Mouse (Mus musculus): ENCODE results near the gene Snap29. TPM values are rescaled to one million over a fixed set of nuclear protein-coding genes. Genes with fewer than 3 reads are reported as not detected.

The Snap29 gene
- polyA plus RNA-seq, 1 experiment from 2014 or later = 12.9 TPM

- H3K4me3 ChIP-seq (ENCODE audit: low read length) = no peak overlapping the region
- ATAC-seq (replicated peaks; ENCODE audit: extremely low read depth, insufficient read depth, low FRiP score) = no peak
- no peak overlapping the region for H3K9ac ChIP-seq (ENCODE audit: low read length)
- no peaks in the 10 kb centered on the region for H3K9me3 ChIP-seq (replicated peaks; ENCODE audit: control insufficient read depth, low read length)
- 78% methylated on average over 1 of the region's 1 CpGs for WGBS
- H3K36me3 ChIP-seq (ENCODE audit: control insufficient read depth, insufficient read depth) = peaks cover 6% of the 10 kb centered on the region; the same call in 1 of the 2 replicates
- no peaks in the 10 kb centered on the region for H3K27me3 ChIP-seq (ENCODE audit: control insufficient read depth, insufficient read depth, low read length)
- H3K27ac ChIP-seq (ENCODE audit: low read length) = no peak overlapping the region
- H3K4me2 ChIP-seq (ENCODE audit: low read depth, low read length) = no peak overlapping the region
- H3K4me1 ChIP-seq (ENCODE audit: control insufficient read depth, insufficient read depth, low read length) = peaks cover 2% of the 10 kb centered on the region
Observed at GRCm38 (mm10) chr16:17461596-17461995, 55.8 kb downstream of the Snap29 start.

DNA sequence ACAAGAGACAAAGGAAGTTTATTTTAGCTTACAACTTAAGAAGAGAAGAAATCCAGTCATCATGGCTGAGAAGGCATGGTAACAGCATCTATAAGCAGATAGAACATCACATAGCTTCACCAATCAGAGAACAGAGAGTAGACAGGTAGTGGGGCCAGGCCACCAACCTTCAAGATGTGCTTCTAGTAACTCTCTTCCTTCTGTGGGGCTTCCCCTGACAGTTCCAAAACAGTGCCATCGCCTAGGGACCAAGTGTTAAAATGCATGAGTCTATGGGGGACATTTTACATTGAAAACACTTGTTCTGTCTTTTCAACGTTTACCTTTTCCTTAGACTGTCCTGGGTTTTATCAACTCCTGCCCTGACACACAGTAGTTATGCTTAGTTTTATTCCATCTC, 57.4 kb downstream of the Snap29 start:
- peaks cover 3% of the 10 kb centered on the region; the same call in 1 of the 2 replicates for H3K36me3 ChIP-seq (ENCODE audit: control insufficient read depth, insufficient read depth)
- 85% methylated on average over 2 of the region's 2 CpGs for WGBS
- no peaks in the 10 kb centered on the region for H3K27me3 ChIP-seq (ENCODE audit: control insufficient read depth, insufficient read depth, low read length)
- ATAC-seq (replicated peaks; ENCODE audit: extremely low read depth, insufficient read depth, low FRiP score) = no peak
- no peak overlapping the region for H3K9ac ChIP-seq (ENCODE audit: low read length)
- H3K4me2 ChIP-seq (ENCODE audit: low read depth, low read length) = no peak overlapping the region
- H3K27ac ChIP-seq (ENCODE audit: low read length) = no peak overlapping the region
- peaks cover 2% of the 10 kb centered on the region for H3K4me1 ChIP-seq (ENCODE audit: control insufficient read depth, insufficient read depth, low read length)
- no peak overlapping the region for H3K4me3 ChIP-seq (ENCODE audit: low read length)
- H3K9me3 ChIP-seq (replicated peaks; ENCODE audit: control insufficient read depth, low read length) = no peaks in the 10 kb centered on the region

DNA sequence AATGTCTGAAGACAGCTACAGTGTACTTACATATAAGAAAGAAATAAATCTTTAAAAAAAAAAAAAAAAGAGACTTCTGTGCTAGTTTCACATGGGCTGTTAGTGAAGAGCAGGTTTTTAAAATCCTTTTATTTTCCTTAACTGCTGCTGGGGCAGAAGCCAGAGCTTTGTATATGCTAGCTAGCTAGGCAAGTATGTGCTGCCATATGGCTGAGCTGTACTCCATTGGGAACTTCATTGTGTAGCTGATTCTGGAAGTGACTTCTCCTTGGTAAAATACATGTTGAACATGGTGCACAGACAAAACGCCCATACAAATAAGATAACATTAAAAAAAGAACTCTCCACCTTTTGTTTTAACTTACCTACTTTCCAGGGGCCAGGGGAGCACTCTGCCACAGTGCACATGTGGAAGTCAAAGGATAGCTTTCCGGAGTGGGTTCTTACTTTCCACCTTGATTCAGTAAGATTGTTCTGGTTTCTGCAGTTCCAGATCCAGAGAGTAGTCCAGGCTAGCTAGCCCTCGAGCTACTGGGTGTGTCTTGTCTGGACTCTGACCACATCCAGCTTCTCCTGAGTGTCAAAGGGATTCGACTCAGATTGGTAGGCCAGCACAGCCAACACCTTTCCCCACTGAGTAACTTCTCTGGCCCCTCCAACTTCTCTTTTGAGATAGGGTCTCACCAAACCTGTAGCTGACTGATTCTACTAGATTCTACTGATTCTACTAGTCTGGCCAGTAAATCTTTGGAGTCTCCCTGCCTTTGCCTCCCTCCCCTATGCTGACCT, 61.3 kb downstream of the Snap29 start:
- 78% methylated on average over 4 of the region's 4 CpGs for WGBS
- H3K4me2 ChIP-seq (ENCODE audit: low read depth, low read length) = no peak overlapping the region
- H3K4me1 ChIP-seq (ENCODE audit: control insufficient read depth, insufficient read depth, low read length) = peaks cover 4% of the 10 kb centered on the region
- no peaks in the 10 kb centered on the region for H3K27me3 ChIP-seq (ENCODE audit: control insufficient read depth, insufficient read depth, low read length)
- ATAC-seq (replicated peaks; ENCODE audit: extremely low read depth, insufficient read depth, low FRiP score) = no peak
- no peak overlapping the region for H3K27ac ChIP-seq (ENCODE audit: low read length)
- no peak overlapping the region for H3K4me3 ChIP-seq (ENCODE audit: low read length)
- H3K36me3 ChIP-seq (ENCODE audit: control insufficient read depth, insufficient read depth) = peaks cover 11% of the 10 kb centered on the region
- no peak overlapping the region for H3K9ac ChIP-seq (ENCODE audit: low read length)
- H3K9me3 ChIP-seq (replicated peaks; ENCODE audit: control insufficient read depth, low read length) = no peaks in the 10 kb centered on the region

DNA sequence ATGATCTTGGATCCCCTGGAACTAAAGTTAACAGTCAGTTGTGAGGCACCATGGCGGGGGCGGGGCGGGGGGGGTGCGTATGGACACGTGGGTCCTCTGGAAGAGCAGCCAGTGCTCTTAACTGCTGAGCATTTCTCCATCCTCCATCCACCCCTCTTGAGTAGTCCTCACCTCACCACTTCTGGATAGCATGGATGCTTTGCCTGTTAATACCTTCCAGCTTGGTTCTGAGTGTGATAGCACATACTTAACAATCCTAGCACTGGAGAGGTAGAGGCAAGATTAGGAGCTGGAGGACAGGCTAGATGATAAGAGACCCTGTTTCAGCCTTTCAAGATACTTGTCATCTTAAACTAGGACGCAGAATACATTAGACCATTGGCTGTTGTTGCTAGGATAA, 66.7 kb downstream of the Snap29 start:
- Histone ChIP-seq H3K4me2 (ENCODE audit: low read depth, low read length) (no peak overlapping the region), H3K4me3 (ENCODE audit: low read length) (no peak overlapping the region), H3K36me3 (ENCODE audit: control insufficient read depth, insufficient read depth) (peaks cover 11% of the 10 kb centered on the region), H3K27me3 (ENCODE audit: control insufficient read depth, insufficient read depth, low read length) (no peaks in the 10 kb centered on the region), H3K9ac (ENCODE audit: low read length) (no peak overlapping the region), H3K9me3 (replicated peaks; ENCODE audit: control insufficient read depth, low read length) (no peaks in the 10 kb centered on the region), H3K27ac (ENCODE audit: low read length) (no peak overlapping the region), H3K4me1 (ENCODE audit: control insufficient read depth, insufficient read depth, low read length) (peaks cover 7% of the 10 kb centered on the region; the same call in 1 of the 2 replicates)
- peak; percentile 31; the same call in 1 of the 2 replicates for ATAC-seq (replicated peaks; ENCODE audit: extremely low read depth, insufficient read depth, low FRiP score)
- 68% methylated on average over 6 of the region's 6 CpGs for WGBS

DNA sequence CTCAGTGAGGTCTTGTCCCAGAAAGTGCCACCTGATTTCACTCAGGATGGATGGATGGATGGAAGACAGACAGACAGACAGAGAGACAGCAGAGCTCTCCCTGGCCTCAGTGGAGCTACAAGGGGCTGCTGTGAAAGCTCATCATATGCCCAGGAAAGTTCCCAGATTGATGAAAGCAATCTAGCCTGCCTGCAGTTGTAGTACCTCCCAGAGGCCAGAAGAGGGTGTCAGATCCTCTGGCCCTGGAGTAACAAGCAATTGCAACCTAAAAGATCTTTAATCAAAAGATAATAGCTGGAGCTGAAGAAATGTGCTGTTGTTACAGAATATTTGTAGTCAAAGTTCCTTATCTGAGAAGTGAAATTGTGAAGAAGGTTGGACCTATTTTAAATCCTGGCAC, 68.3 kb downstream of the Snap29 start:
- Histone ChIP-seq H3K4me2 (ENCODE audit: low read depth, low read length) (no peak overlapping the region), H3K9ac (ENCODE audit: low read length) (no peak overlapping the region), H3K4me3 (ENCODE audit: low read length) (no peak overlapping the region), H3K27me3 (ENCODE audit: control insufficient read depth, insufficient read depth, low read length) (no peaks in the 10 kb centered on the region), H3K36me3 (ENCODE audit: control insufficient read depth, insufficient read depth) (peaks cover 7% of the 10 kb centered on the region), H3K27ac (ENCODE audit: low read length) (no peak overlapping the region), H3K4me1 (ENCODE audit: control insufficient read depth, insufficient read depth, low read length) (peaks cover 7% of the 10 kb centered on the region; the same call in 1 of the 2 replicates), H3K9me3 (replicated peaks; ENCODE audit: control insufficient read depth, low read length) (no peaks in the 10 kb centered on the region)
- ATAC-seq (replicated peaks; ENCODE audit: extremely low read depth, insufficient read depth, low FRiP score) = no peak

- ATAC-seq (replicated peaks; ENCODE audit: extremely low read depth, insufficient read depth, low FRiP score) = no peak
- 77% methylated on average over 2 of the region's 2 CpGs for WGBS
Observed at GRCm38 (mm10) chr16:17474761-17475160, 69.0 kb downstream of the Snap29 start.

DNA sequence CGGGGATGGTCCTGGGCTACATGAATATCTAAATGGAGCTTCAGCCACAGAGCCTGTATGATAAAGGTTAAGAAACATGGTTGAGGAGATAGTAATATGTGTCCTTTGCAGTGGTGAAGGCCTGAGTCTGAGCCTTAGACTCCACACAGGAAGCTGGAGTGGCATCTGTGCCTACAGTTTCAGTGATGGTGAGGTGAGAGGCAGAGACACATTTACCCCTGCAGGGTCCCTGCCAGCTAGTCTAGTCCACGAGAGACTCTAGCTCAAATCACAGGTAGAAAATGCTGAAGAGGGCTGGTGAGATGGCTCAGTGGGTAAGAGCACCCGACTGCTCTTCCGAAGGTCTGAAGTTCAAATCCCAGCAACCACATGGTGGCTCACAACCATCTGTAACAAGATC, 69.5 kb downstream of the Snap29 start:
- no peak overlapping the region for H3K27ac ChIP-seq (ENCODE audit: low read length)
- ATAC-seq (replicated peaks; ENCODE audit: extremely low read depth, insufficient read depth, low FRiP score) = no peak
- WGBS = 84% methylated on average over 4 of the region's 4 CpGs
- H3K4me3 ChIP-seq (ENCODE audit: low read length) = no peak overlapping the region
- H3K36me3 ChIP-seq (ENCODE audit: control insufficient read depth, insufficient read depth) = peaks cover under 1% of the 10 kb centered on the region
- H3K9ac ChIP-seq (ENCODE audit: low read length) = no peak overlapping the region
- H3K4me2 ChIP-seq (ENCODE audit: low read depth, low read length) = no peak overlapping the region
- H3K9me3 ChIP-seq (replicated peaks; ENCODE audit: control insufficient read depth, low read length) = no peaks in the 10 kb centered on the region
- no peaks in the 10 kb centered on the region for H3K27me3 ChIP-seq (ENCODE audit: control insufficient read depth, insufficient read depth, low read length)
- H3K4me1 ChIP-seq (ENCODE audit: control insufficient read depth, insufficient read depth, low read length) = peaks cover 7% of the 10 kb centered on the region; the same call in 1 of the 2 replicates

More at GRCm38 (mm10) chr16:17474761-17475160, 69.0 kb downstream of the Snap29 start:
- Histone ChIP-seq H3K9ac (ENCODE audit: low read length) (no peak overlapping the region), H3K36me3 (ENCODE audit: control insufficient read depth, insufficient read depth) (peaks cover 4% of the 10 kb centered on the region), H3K27me3 (ENCODE audit: control insufficient read depth, insufficient read depth, low read length) (no peaks in the 10 kb centered on the region), H3K9me3 (replicated peaks; ENCODE audit: control insufficient read depth, low read length) (no peaks in the 10 kb centered on the region), H3K4me1 (ENCODE audit: control insufficient read depth, insufficient read depth, low read length) (peaks cover 7% of the 10 kb centered on the region; the same call in 1 of the 2 replicates), H3K4me2 (ENCODE audit: low read depth, low read length) (no peak overlapping the region), H3K4me3 (ENCODE audit: low read length) (no peak overlapping the region), H3K27ac (ENCODE audit: low read length) (no peak overlapping the region)

GRCm38 (mm10) chr16:17478331-17478943, 72.7 kb downstream of the Snap29 start:
- Histone ChIP-seq H3K36me3 (ENCODE audit: control insufficient read depth, insufficient read depth) (peaks cover 4% of the 10 kb centered on the region), H3K4me2 (ENCODE audit: low read depth, low read length) (no peak overlapping the region), H3K27me3 (ENCODE audit: control insufficient read depth, insufficient read depth, low read length) (no peaks in the 10 kb centered on the region), H3K4me3 (ENCODE audit: low read length) (no peak overlapping the region), H3K4me1 (ENCODE audit: control insufficient read depth, insufficient read depth, low read length) (no peaks in the 10 kb centered on the region), H3K27ac (ENCODE audit: low read length) (no peak overlapping the region), H3K9me3 (replicated peaks; ENCODE audit: control insufficient read depth, low read length) (no peaks in the 10 kb centered on the region), H3K9ac (ENCODE audit: low read length) (no peak overlapping the region)
- 74% methylated on average over 4 of the region's 4 CpGs for WGBS
- no peak for ATAC-seq (replicated peaks; ENCODE audit: extremely low read depth, insufficient read depth, low FRiP score)
